Mouse (Mus musculus) heart, embryonic 16.5 days (tissue): ENCODE measurements at regions not wholly inside any gene's neighbourhood (a gene's known extent, or its start where the extent isn't known, plus 50 kb on each side); places are given as distances from the start of the nearest gene placed in this dataset.

Source experiments
- ATAC-seq: fragments of 200-750 bp; cut with Nextera tagmentation; replicated peaks from 2 replicates; pipeline ENCODE4 v1.8.0; 2017; ENCODE audit warnings: moderate number of reproducible peaks; ENCODE audit not compliant: insufficient read depth, low FRiP score; ENCODE audit errors: extremely low read depth
- H3K27ac ChIP-seq: fragments of 300-500 bp; sonication (generic); 2 replicates; pipeline ENCODE4 v1.5.1; 2014; ENCODE audit warnings: mild to moderate bottlenecking, low read length, control low read depth, moderate library complexity
- H3K27me3 ChIP-seq: fragments of 300-500 bp; sonication (generic); 2 replicates; pipeline ENCODE4 v1.6.1; 2014; ENCODE audit warnings: low read length, mixed read lengths; ENCODE audit not compliant: control insufficient read depth, insufficient read depth
- H3K36me3 ChIP-seq: fragments of 300-500 bp; sonication (generic); 2 replicates; pipeline ENCODE4 v1.6.1; 2014; ENCODE audit not compliant: control insufficient read depth, insufficient read depth
- H3K4me1 ChIP-seq: fragments of 300-500 bp; sonication (generic); 2 replicates; pipeline ENCODE4 v1.6.1; 2014; ENCODE audit warnings: low read length, mixed read lengths; ENCODE audit not compliant: control insufficient read depth, insufficient read depth
- H3K4me2 ChIP-seq: fragments of 300-500 bp; sonication (generic); 2 replicates; pipeline ENCODE4 v1.6.1; 2014; ENCODE audit warnings: low read depth, mild to moderate bottlenecking, control low read depth, low read length
- H3K4me3 ChIP-seq: fragments of 300-500 bp; sonication (generic); 2 replicates; pipeline ENCODE4 v1.5.1; 2014; ENCODE audit warnings: mild to moderate bottlenecking, control low read depth, low read length
- H3K9ac ChIP-seq: fragments of 300-500 bp; sonication (generic); 2 replicates; pipeline ENCODE4 v1.6.1; 2014; ENCODE audit warnings: low read length, control low read depth
- H3K9me3 ChIP-seq: fragments of 300-500 bp; sonication (generic); replicated peaks from 2 replicates; pipeline ENCODE4 v1.6.1; 2016; ENCODE audit warnings: low read length; ENCODE audit not compliant: control insufficient read depth
- WGBS: fragments of 180-500 bp; shearing (Covaris S2); extraction: QIAGEN DNeasy Blood & Tissue Kit; methylation state at CpG from one replicate; pipeline ENCODE4 v1.1.7; 2014; 5-methylcytosine and 5-hydroxymethylcytosine counted together

DNA sequence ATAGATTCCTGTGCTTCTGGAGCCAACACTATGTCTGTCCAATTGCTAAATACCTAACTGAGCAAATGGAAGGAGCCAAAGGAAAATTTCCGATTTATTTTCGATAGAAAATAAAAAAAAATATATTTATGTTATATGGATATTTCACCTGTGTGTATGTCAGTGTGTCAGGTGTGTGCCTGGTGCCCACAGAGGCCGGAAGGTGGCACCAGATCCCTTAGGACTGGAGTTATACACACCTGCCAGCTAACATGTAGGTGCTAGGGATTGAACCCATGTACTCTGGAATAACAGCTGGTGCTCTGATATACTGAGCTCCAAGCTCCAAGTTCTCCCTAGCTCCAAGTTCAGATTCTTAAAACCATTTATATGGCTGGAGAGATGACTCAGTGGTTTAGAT, 79.0 kb downstream of the Mfsd1 start:
- Histone ChIP-seq H3K9me3 (no peaks in the 10 kb centered on the region), H3K4me3 (no peak overlapping the region), H3K27ac (no peak overlapping the region), H3K4me2 (no peak overlapping the region), H3K4me1 (no peaks in the 10 kb centered on the region), H3K9ac (no peak overlapping the region), H3K27me3 (no peaks in the 10 kb centered on the region), H3K36me3 (no peaks in the 10 kb centered on the region)
- ATAC-seq = no peak
- WGBS = 80% methylated on average over 3 of the region's 3 CpGs

GRCm38 (mm10) chr3:67709322-67709721, 126.8 kb downstream of the Mfsd1 start:
- WGBS = 31% methylated on average over 6 of the region's 6 CpGs
- no peak overlapping the region for H3K4me2 ChIP-seq
- no peaks in the 10 kb centered on the region for H3K4me1 ChIP-seq
- no peaks in the 10 kb centered on the region for H3K27me3 ChIP-seq
- H3K27ac ChIP-seq = no peak overlapping the region
- H3K9me3 ChIP-seq = no peaks in the 10 kb centered on the region
- no peak for ATAC-seq
- H3K9ac ChIP-seq = no peak overlapping the region
- no peaks in the 10 kb centered on the region for H3K36me3 ChIP-seq
- no peak overlapping the region for H3K4me3 ChIP-seq

- H3K4me2 ChIP-seq = no peak overlapping the region
- H3K27ac ChIP-seq = no peak overlapping the region
- no peak for ATAC-seq
- no peak overlapping the region for H3K4me3 ChIP-seq
- H3K36me3 ChIP-seq = no peaks in the 10 kb centered on the region
- WGBS = 54% methylated on average over 2 of the region's 2 CpGs
- no peaks in the 10 kb centered on the region for H3K4me1 ChIP-seq
- no peaks in the 10 kb centered on the region for H3K9me3 ChIP-seq
- no peak overlapping the region for H3K9ac ChIP-seq
- no peaks in the 10 kb centered on the region for H3K27me3 ChIP-seq
Measured at GRCm38 (mm10) chr3:67711716-67712115, 129.2 kb downstream of the Mfsd1 start.

GRCm38 (mm10) chr3:67731921-67732320, 149.4 kb downstream of the Mfsd1 start:
- no peaks in the 10 kb centered on the region for H3K4me1 ChIP-seq
- no peaks in the 10 kb centered on the region for H3K9me3 ChIP-seq
- no peak overlapping the region for H3K9ac ChIP-seq
- no peak for ATAC-seq
- H3K27me3 ChIP-seq = no peaks in the 10 kb centered on the region
- H3K27ac ChIP-seq = no peak overlapping the region
- no peaks in the 10 kb centered on the region for H3K36me3 ChIP-seq
- 83% methylated on average over 3 of the region's 3 CpGs for WGBS
- H3K4me3 ChIP-seq = no peak overlapping the region
- no peak overlapping the region for H3K4me2 ChIP-seq

GRCm38 (mm10) chr3:67732858-67733257, 150.3 kb downstream of the Mfsd1 start:
- no peak overlapping the region for H3K4me3 ChIP-seq
- no peak overlapping the region for H3K27ac ChIP-seq
- H3K9ac ChIP-seq = no peak overlapping the region
- H3K9me3 ChIP-seq = no peaks in the 10 kb centered on the region
- H3K27me3 ChIP-seq = no peaks in the 10 kb centered on the region
- no peak overlapping the region for H3K4me2 ChIP-seq
- no peaks in the 10 kb centered on the region for H3K36me3 ChIP-seq
- H3K4me1 ChIP-seq = no peaks in the 10 kb centered on the region
- ATAC-seq = no peak
- WGBS = 78% methylated on average over 2 of the region's 2 CpGs

DNA sequence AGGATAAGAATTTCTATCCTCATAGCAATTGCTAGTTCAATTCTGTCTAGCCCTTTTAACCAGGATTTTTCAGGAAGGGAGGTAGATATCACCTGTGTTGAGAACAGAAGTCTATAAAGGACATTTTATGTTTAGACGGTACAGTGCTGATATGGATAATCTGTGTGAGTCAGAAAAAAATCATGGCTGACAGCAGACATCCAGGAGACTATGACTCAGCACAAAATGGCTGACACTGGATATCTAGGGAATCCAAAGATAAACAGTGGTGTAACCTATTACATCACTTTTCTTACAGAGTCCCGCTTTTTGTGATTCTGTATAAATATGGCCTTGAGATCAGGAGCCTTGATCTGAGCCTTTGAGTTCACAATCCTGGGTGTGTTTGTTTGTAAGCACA, 137.8 kb upstream of the Iqcj start:
- H3K27me3 ChIP-seq = no peaks in the 10 kb centered on the region
- H3K4me1 ChIP-seq = no peaks in the 10 kb centered on the region
- WGBS = 62% methylated on average over 2 of the region's 2 CpGs
- H3K27ac ChIP-seq = no peak overlapping the region
- no peaks in the 10 kb centered on the region for H3K36me3 ChIP-seq
- H3K4me3 ChIP-seq = no peak overlapping the region
- no peak overlapping the region for H3K9ac ChIP-seq
- H3K9me3 ChIP-seq = no peaks in the 10 kb centered on the region
- no peak for ATAC-seq
- no peak overlapping the region for H3K4me2 ChIP-seq

- no peaks in the 10 kb centered on the region for H3K27me3 ChIP-seq
- no peak overlapping the region for H3K4me3 ChIP-seq
- WGBS = 70% methylated on average over 2 of the region's 2 CpGs
Measured at GRCm38 (mm10) chr3:67768603-67769002, 123.4 kb upstream of the Iqcj start.

GRCm38 (mm10) chr3:67773403-67773802, 118.6 kb upstream of the Iqcj start:
- H3K4me1 ChIP-seq = no peaks in the 10 kb centered on the region
- no peak overlapping the region for H3K9ac ChIP-seq
- no peak overlapping the region for H3K27ac ChIP-seq
- no peak overlapping the region for H3K4me2 ChIP-seq
- no peaks in the 10 kb centered on the region for H3K9me3 ChIP-seq
- no peaks in the 10 kb centered on the region for H3K36me3 ChIP-seq
- no peaks in the 10 kb centered on the region for H3K27me3 ChIP-seq
- no peak for ATAC-seq
- 65% methylated on average over 2 of the region's 2 CpGs for WGBS
- H3K4me3 ChIP-seq = no peak overlapping the region

More at GRCm38 (mm10) chr3:67768603-67769002, 123.4 kb upstream of the Iqcj start:
- Histone ChIP-seq H3K4me2 (no peak overlapping the region), H3K4me1 (no peaks in the 10 kb centered on the region), H3K27ac (no peak overlapping the region), H3K36me3 (no peaks in the 10 kb centered on the region), H3K9ac (no peak overlapping the region), H3K9me3 (no peaks in the 10 kb centered on the region)
- ATAC-seq = no peak

GRCm38 (mm10) chr3:67782177-67782576, 109.8 kb upstream of the Iqcj start:
- Histone ChIP-seq H3K9ac (no peak overlapping the region), H3K4me3 (no peak overlapping the region), H3K36me3 (no peaks in the 10 kb centered on the region), H3K9me3 (no peaks in the 10 kb centered on the region), H3K4me1 (no peaks in the 10 kb centered on the region), H3K27ac (no peak overlapping the region), H3K27me3 (no peaks in the 10 kb centered on the region), H3K4me2 (no peak overlapping the region)
- ATAC-seq = no peak
- WGBS = 77% methylated on average over 4 of the region's 4 CpGs
